Mouse (Mus musculus) thymus, adult 2 months (tissue): Measurements from ENCODE around the gene Prss12. TPM values are rescaled to one million over a fixed set of nuclear protein-coding genes. Genes with fewer than 3 reads are reported as not detected.

ENCODE experiments used
- DNase-seq: peaks from one replicate; pipeline ENCODE4 v3.0.0; 2021
- H3K27ac ChIP-seq: fragments of 200-500 bp; 2 replicates; pipeline ENCODE4 v1.5.1; 2012; ENCODE audit warnings: low read length, control low read depth; ENCODE audit not compliant: control insufficient read depth, insufficient read depth
- H3K27me3 ChIP-seq: fragments of 200-500 bp; 2 replicates; pipeline ENCODE4 v1.6.1; 2012; ENCODE audit warnings: mild to moderate bottlenecking, low read length, moderate library complexity, mixed read lengths; ENCODE audit not compliant: control insufficient read depth, insufficient read depth
- H3K36me3 ChIP-seq: fragments of 200-500 bp; 2 replicates; pipeline ENCODE4 v1.6.1; 2012; ENCODE audit warnings: mild to moderate bottlenecking, low read length, moderate library complexity; ENCODE audit not compliant: control insufficient read depth, insufficient read depth
- H3K4me1 ChIP-seq: fragments of 200-500 bp; replicated peaks from 2 replicates; pipeline ENCODE4 v1.6.1; 2012; ENCODE audit warnings: low read length; ENCODE audit not compliant: control insufficient read depth, insufficient read depth
- H3K4me3 ChIP-seq: fragments of 200-500 bp; 2 replicates; pipeline ENCODE4 v1.5.1; 2012; ENCODE audit warnings: mild to moderate bottlenecking, low read length, control low read depth, moderate library complexity; ENCODE audit not compliant: control insufficient read depth, insufficient read depth
- CTCF ChIP-seq: fragments of 200-500 bp; IDR thresholded peaks from 2 replicates; pipeline ENCODE4 v1.5.1; 2012; ENCODE audit warnings: mild to moderate bottlenecking, control low read depth, low read length, moderate library complexity, borderline replicate concordance; ENCODE audit not compliant: control insufficient read depth, poor library complexity, insufficient read depth; ENCODE audit errors: extremely low read depth
- POLR2A ChIP-seq: fragments of 200-500 bp; IDR thresholded peaks from 2 replicates; pipeline ENCODE4 v1.6.1; 2012; ENCODE audit warnings: mild to moderate bottlenecking, low read length, control low read depth, moderate library complexity; ENCODE audit not compliant: control insufficient read depth, poor library complexity, insufficient read depth; ENCODE audit errors: extremely low read depth
- WGBS: fragments of 180-500 bp; shearing (Covaris S2); methylation state at CpG from one replicate; pipeline ENCODE4 v1.1.7; 2018; 5-methylcytosine and 5-hydroxymethylcytosine counted together
- polyA plus RNA-seq: library from polyadenylated mRNA; depleted of rRNA; stranded (reverse); fragments of >200 nt; gene quantifications from 2 replicates; pipeline ENCODE4 v1.2.3, GENCODE M21; 2012

Prss12 gene
- polyA plus RNA-seq, 1 experiment, result 0.49 TPM

DNA sequence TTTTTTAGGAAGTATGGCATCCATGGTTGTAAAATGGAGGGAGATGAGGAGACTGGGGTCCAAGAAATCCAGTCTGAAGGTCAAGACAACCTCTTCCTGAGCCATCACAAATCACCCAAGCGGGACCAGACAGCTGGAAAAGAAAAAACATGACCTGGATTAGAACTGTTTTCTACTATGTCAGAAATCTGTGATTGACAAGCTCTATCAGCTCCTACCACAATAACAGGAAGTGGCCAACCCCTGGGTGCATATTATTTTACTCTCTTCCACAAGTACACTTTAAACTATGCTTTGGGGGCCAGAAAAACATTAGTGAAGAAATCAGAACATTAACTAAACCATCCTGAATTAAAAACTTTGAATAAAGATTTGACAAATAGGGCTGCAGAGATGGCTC, 2.2 kb upstream of the Prss12 start:
- Histone ChIP-seq H3K4me3 (no peak overlapping the region), H3K27me3 (peaks cover 12% of the 10 kb centered on the region; the same call in 1 of the 2 replicates), H3K4me1 (no peaks in the 10 kb centered on the region), H3K27ac (no peak overlapping the region), H3K36me3 (no peaks in the 10 kb centered on the region)
- no peak for TF ChIP-seq CTCF
- DNase-seq, result no peak
- 84% methylated on average over 1 of the region's 1 CpGs for WGBS

DNA sequence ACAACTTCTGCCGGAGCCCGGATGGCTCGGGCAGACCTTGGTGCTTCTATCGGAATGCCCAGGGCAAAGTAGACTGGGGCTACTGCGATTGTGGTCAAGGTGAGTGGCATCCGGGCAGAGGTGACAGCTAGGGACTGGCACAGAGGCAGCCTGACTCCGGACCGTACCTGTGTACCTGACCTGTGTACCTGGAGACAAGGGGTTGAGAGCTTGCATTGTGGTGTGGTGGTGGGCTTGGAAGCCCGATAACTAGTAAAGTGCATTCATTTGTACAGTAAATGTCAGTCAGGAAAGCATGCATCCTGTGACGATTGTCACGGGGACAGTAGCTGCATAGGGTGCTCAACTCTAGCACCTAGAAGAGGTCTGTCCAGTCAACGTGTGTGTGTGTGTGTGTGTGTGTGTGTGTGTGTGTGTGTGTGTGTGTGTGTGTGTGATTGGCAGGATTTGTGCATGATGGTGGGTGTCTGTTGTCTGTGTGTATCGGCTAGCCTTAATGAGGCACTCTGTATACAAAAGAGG, 886 bp downstream of the Prss12 start:
- WGBS, result 12% methylated on average over 13 of the region's 13 CpGs
- Histone ChIP-seq H3K27ac (no peak overlapping the region), H3K36me3 (no peaks in the 10 kb centered on the region)

DNA sequence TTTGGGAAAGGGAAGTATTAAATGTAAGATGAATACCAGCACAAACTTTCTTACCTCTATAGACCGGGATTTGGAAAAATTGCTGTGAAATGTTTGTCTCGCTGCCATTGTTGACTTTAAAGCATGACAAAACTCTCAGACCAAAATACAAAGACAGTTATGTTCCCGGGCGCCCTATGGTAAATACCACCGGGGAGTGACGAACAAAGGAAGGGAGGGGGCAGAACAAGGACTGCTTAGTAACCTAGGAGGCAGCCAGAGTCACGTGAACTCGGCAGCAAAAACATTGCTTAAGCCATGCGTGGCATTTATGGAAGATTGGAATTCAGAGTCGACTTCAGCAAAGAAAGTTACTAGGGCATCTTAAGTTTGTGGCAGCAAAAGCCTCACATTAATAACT, 1.4 kb downstream of the Prss12 start:
- Histone ChIP-seq H3K27ac (no peak overlapping the region), H3K4me3 (no peak overlapping the region), H3K4me1 (no peaks in the 10 kb centered on the region), H3K27me3 (peaks cover 12% of the 10 kb centered on the region; the same call in 1 of the 2 replicates), H3K36me3 (no peaks in the 10 kb centered on the region)
- WGBS, result 15% methylated on average over 10 of the region's 10 CpGs
- no peak for TF ChIP-seq POLR2A
- TF ChIP-seq CTCF, result no peak
- DNase-seq, result no peak

More for the DNA sequence above, 886 bp downstream of the Prss12 start:
- H3K4me3 ChIP-seq, result no peak overlapping the region
- no peaks in the 10 kb centered on the region for H3K4me1 ChIP-seq
- H3K27me3 ChIP-seq, result peaks cover 12% of the 10 kb centered on the region; the same call in 1 of the 2 replicates
- no peak for TF ChIP-seq CTCF
- no peak for TF ChIP-seq POLR2A
- no peak for DNase-seq

DNA sequence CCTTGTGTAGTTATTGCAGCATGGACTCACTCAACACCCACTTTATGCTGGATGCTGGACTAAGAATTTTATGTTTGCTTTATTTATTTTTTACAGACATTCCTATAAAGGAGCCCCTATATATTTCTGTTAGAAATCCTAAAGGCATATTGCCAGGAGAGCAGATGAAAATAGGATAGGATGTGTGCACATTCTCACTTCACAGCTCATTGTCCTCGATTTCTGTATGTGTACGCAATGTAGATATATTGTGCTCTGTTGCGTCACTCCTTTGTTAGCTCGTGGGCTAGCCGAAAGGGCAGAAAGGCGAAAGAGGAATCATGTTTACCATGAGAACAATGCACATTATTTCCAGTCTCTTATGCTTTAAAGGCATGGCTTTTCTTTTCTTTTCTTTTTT, 3.4 kb downstream of the Prss12 start:
- Histone ChIP-seq H3K27ac (no peak overlapping the region), H3K4me1 (no peaks in the 10 kb centered on the region), H3K4me3 (no peak overlapping the region), H3K36me3 (no peaks in the 10 kb centered on the region), H3K27me3 (peaks cover 12% of the 10 kb centered on the region; the same call in 1 of the 2 replicates)
- DNase-seq, result no peak
- no peak for TF ChIP-seq CTCF
- no peak for TF ChIP-seq POLR2A
- WGBS, result 90% methylated on average over 6 of the region's 6 CpGs

DNA sequence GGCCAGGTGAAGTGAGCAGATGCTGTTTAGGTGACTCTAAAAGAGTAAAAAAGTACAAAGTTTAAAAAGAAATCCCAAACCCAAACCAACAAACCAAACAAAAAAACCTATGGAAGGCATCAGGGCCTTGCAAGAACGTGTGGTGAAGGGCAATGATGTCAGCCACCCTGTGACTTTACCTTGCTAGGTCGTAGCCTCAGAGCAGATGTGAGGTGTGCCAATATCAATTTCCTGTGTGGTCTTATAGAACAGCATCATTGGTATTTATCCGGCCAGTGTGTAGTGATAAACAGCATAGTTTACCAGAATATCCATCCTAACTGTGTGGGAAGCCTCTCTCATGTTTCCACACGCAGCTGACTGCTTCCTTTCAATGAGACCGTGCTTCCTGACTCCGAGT, 6.2 kb downstream of the Prss12 start:
- Histone ChIP-seq H3K27me3 (no peaks in the 10 kb centered on the region; the same call in 1 of the 2 replicates), H3K27ac (no peak overlapping the region), H3K36me3 (no peaks in the 10 kb centered on the region), H3K4me3 (no peak overlapping the region), H3K4me1 (no peaks in the 10 kb centered on the region)
- no peak for DNase-seq
- WGBS, result 68% methylated on average over 6 of the region's 6 CpGs
- no peak for TF ChIP-seq POLR2A
- no peak for TF ChIP-seq CTCF

DNA sequence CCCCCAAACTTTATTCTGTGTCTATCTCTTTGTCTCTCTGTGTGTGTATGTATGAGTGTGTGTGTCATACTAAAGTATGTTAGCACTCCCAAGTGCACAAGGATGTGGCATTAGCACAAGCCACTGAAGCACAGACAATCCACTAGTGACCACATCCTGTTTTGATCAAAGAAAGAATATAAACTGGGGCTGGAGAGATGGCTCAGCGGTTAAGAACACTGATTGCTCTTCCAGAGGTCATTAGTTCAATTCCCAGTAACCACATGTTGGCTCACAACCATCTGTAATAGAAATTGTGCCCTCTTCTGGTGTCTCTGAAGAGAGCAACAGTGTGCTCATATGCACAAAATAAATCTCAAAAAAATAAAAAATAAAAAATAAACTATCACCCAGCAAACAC, 12.8 kb downstream of the Prss12 start:
- no peak for TF ChIP-seq CTCF
- TF ChIP-seq POLR2A, result no peak
- Histone ChIP-seq H3K27ac (no peak overlapping the region), H3K4me1 (no peaks in the 10 kb centered on the region), H3K4me3 (no peak overlapping the region), H3K27me3 (no peaks in the 10 kb centered on the region), H3K36me3 (no peaks in the 10 kb centered on the region)
- no peak for DNase-seq
- 46% methylated on average over 1 of the region's 1 CpGs for WGBS

DNA sequence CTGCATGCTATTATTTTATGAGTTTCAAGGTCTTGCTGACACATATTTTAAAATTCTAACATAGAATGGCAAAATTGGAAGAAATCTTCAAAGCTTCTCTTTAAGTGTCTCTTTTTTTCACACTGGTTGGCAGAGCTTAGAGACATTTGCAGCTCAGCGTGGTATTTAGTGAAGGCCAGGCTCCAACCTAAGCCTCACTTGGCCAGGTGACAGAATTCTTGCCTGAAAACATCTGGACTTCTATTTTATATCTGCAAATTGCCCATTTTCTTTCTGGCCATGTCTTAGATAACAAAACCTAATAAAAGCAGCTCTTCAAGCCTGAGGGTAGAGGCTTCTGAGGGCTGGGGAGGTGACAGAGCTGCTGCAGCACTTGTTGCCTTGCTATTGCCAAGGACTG, 13.7 kb downstream of the Prss12 start:
- Histone ChIP-seq H3K4me3 (no peak overlapping the region), H3K36me3 (no peaks in the 10 kb centered on the region), H3K27ac (no peak overlapping the region), H3K27me3 (no peaks in the 10 kb centered on the region), H3K4me1 (no peaks in the 10 kb centered on the region)
- TF ChIP-seq POLR2A (no peak), CTCF (no peak)
- DNase-seq, result no peak
- 93% methylated on average over 1 of the region's 1 CpGs for WGBS

DNA sequence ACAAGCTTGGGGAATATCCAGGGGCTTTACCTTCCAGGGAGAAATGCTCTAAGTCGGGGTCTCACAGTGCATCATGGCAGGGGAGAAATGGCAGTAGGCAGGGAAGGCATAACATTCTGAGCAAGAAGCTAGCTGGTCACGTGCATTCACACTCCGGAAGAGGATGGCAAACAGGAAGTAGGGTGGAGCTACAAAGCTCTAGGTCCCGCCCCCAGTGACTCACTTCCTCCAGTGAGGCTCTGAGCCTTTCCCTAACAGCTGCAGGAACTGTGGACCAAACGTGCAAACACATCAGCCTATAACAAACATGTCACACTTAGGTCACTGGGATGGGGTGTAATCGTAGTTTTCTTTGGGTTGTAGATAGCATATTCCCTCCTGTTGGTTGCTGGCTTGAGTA, 15.6 kb downstream of the Prss12 start:
- DNase-seq, result no peak
- no peak overlapping the region for H3K27ac ChIP-seq
- TF ChIP-seq CTCF (no peak), POLR2A (no peak)
- no peaks in the 10 kb centered on the region for H3K36me3 ChIP-seq
- no peaks in the 10 kb centered on the region for H3K4me1 ChIP-seq
- no peaks in the 10 kb centered on the region for H3K27me3 ChIP-seq
- WGBS, result 78% methylated on average over 6 of the region's 6 CpGs
- H3K4me3 ChIP-seq, result no peak overlapping the region
